Mouse (Mus musculus): ENCODE results near the gene Traf3ip2. TPM values are rescaled to one million over a fixed set of nuclear protein-coding genes. Genes with fewer than 3 reads are reported as not detected.

Traf3ip2 gene
- polyA plus RNA-seq, 1 experiment = 2.9 TPM

DNA sequence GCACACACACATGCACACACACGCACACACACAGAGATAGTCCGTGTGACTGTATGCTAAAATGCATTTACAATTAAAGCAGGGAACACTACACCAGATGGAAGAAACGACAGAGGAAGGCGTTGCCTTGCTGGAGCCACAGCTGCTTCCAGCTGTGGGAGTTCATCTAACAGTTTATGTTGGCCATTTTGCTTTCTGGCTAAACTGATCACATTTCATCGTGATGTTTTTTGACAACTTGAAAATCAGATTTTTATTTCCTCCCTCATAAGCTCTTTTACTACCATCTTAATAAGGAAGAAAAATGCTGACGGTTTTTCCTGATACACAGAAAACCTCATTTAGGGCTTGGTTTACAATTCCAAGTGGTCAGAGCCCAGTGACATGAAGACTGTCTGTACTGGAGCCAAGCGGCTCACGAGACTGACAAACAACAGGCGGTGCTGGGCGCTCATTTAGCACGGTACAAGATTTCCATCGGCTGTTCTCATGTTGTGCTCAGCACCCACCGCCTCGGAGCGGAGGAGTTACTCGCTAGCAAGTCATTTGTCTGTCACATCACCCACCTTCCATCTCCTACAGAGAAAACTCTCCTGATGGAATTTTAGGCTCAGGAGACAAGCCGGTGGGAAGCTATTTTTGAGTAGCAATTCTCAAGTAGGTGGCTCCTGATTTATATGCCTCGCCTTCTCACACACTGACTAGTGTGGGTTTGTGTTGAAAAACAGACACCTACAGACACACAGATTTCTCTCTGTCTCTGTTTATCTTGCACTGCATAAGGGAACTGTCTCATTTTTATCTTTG is 17.2 kb downstream of the Traf3ip2 start:
- Histone ChIP-seq H3K79me2 (ENCODE audit: control insufficient read depth, insufficient read depth) (no peaks in the 10 kb centered on the region), H3K27me3 (ENCODE audit: control insufficient read depth, insufficient read depth, insufficient read length) (no peaks in the 10 kb centered on the region), H3ac (ENCODE audit: control insufficient read depth, insufficient read length, low read depth) (no peak overlapping the region), H3K36me3 (ENCODE audit: control insufficient read depth, insufficient read depth) (peaks cover 4% of the 10 kb centered on the region), H3K79me3 (ENCODE audit: low read depth) (no peaks in the 10 kb centered on the region), H3K4me3 (ENCODE audit: insufficient read depth, poor library complexity, severe bottlenecking) (no peak overlapping the region)
- TF ChIP-seq CEBPB (IDR thresholded peaks at IDR 0.05; ENCODE audit: low read depth) (no peak), USF1 (IDR thresholded peaks at IDR 0.05; ENCODE audit: low read depth) (no peak), MYOD1 (IDR thresholded peaks at IDR 0.05; ENCODE audit: control insufficient read depth, insufficient read length, low read depth) (no peak), CTCF (IDR thresholded peaks at IDR 0.05; ENCODE audit: control insufficient read depth, insufficient read depth, insufficient read length) (no peak), MYOG (IDR thresholded peaks at IDR 0.05; ENCODE audit: control insufficient read depth, extremely low read depth, insufficient read length) (no peak), FOSL1 (IDR thresholded peaks at IDR 0.05; ENCODE audit: insufficient read depth, low read length, poor library complexity, severe bottlenecking) (no peak), MAX (IDR thresholded peaks at IDR 0.05) (no peak)

DNA sequence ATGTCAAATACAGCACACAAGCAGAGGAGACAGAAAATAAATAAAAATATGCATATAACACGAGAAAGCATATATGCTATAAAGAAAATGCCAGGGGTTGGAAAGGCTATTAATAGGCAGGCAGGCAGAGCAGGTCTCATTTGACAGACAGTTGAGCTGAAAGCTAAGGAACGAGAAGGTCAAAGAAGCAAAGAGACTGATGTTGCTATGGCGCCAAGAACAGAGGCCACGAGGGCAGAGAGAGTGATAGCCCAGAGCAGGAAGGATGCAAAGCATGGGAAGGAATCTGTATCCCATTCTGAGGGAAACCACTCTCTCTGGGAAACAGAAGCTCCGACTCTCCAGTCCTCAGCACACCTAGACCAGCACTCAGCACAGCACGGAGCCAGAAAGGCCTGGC is 18.1 kb downstream of the Traf3ip2 start:
- no peaks in the 10 kb centered on the region for H3K79me3 ChIP-seq (ENCODE audit: low read depth)
- H3ac ChIP-seq (ENCODE audit: control insufficient read depth, insufficient read length, low read depth) = no peak overlapping the region
- H3K79me2 ChIP-seq (ENCODE audit: control insufficient read depth, insufficient read depth) = no peaks in the 10 kb centered on the region
- peaks cover 4% of the 10 kb centered on the region for H3K36me3 ChIP-seq (ENCODE audit: control insufficient read depth, insufficient read depth)
- H3K27me3 ChIP-seq (ENCODE audit: control insufficient read depth, insufficient read depth, insufficient read length) = no peaks in the 10 kb centered on the region
- no peak overlapping the region for H3K4me3 ChIP-seq (ENCODE audit: insufficient read depth, poor library complexity, severe bottlenecking)
- TF ChIP-seq MYOD1 (IDR thresholded peaks at IDR 0.05; ENCODE audit: control insufficient read depth, insufficient read length, low read depth) (no peak), FOSL1 (IDR thresholded peaks at IDR 0.05; ENCODE audit: insufficient read depth, low read length, poor library complexity, severe bottlenecking) (no peak), MYOG (IDR thresholded peaks at IDR 0.05; ENCODE audit: control insufficient read depth, extremely low read depth, insufficient read length) (no peak), CTCF (IDR thresholded peaks at IDR 0.05; ENCODE audit: control insufficient read depth, insufficient read depth, insufficient read length) (no peak), MAX (IDR thresholded peaks at IDR 0.05) (no peak), CEBPB (IDR thresholded peaks at IDR 0.05; ENCODE audit: low read depth) (no peak), USF1 (IDR thresholded peaks at IDR 0.05; ENCODE audit: low read depth) (no peak)

DNA sequence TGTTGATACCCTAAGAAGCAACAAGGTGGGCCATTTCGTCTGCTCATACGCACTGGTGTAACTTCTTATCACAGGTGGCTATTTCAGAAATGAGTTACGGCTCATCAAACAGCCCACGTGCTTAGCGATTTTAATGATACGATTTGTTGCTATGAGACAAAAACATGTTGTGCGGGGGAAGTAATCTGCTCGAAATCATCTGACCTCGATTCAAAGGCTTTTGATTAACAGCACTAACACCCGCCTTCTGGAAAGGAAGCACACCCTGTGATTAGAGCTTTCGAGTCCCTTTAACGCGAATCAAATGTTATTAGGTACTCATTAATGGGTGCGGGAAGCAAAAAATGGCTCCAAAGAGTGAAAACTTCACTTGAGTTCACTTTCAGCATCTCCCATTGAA is 18.9 kb downstream of the Traf3ip2 start:
- Histone ChIP-seq H3K79me3 (ENCODE audit: low read depth) (no peaks in the 10 kb centered on the region), H3ac (ENCODE audit: control insufficient read depth, insufficient read length, low read depth) (no peak overlapping the region), H3K27me3 (ENCODE audit: control insufficient read depth, insufficient read depth, insufficient read length) (no peaks in the 10 kb centered on the region), H3K36me3 (ENCODE audit: control insufficient read depth, insufficient read depth) (no peaks in the 10 kb centered on the region), H3K79me2 (ENCODE audit: control insufficient read depth, insufficient read depth) (no peaks in the 10 kb centered on the region), H3K4me3 (ENCODE audit: insufficient read depth, poor library complexity, severe bottlenecking) (no peak overlapping the region)
- TF ChIP-seq MYOD1 (IDR thresholded peaks at IDR 0.05; ENCODE audit: control insufficient read depth, insufficient read length, low read depth) (no peak), CTCF (IDR thresholded peaks at IDR 0.05; ENCODE audit: control insufficient read depth, insufficient read depth, insufficient read length) (no peak), MAX (IDR thresholded peaks at IDR 0.05) (no peak), USF1 (IDR thresholded peaks at IDR 0.05; ENCODE audit: low read depth) (no peak), MYOG (IDR thresholded peaks at IDR 0.05; ENCODE audit: control insufficient read depth, extremely low read depth, insufficient read length) (no peak), CEBPB (IDR thresholded peaks at IDR 0.05; ENCODE audit: low read depth) (no peak), FOSL1 (IDR thresholded peaks at IDR 0.05; ENCODE audit: insufficient read depth, low read length, poor library complexity, severe bottlenecking) (no peak)

DNA sequence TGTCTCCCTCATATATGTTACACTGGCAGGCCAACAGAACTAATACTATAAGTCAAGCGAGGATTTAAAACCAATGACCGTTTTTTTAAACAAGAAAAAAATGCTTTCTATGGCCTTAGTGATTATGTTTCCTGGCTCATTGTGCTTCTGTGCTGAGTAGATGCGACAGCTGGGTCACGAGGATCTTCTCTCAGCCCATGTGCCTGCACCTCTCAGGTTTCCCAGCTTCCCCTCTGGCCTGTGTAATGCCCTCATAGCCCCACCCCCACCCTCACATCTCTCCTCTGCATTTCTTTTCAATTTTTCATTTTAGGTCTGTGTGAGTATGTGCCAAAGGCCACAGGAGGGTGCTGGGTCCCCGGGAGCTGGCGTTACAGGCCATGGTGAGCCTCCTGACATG is 20.6 kb downstream of the Traf3ip2 start:
- Histone ChIP-seq H3K79me3 (ENCODE audit: low read depth) (no peaks in the 10 kb centered on the region), H3ac (ENCODE audit: control insufficient read depth, insufficient read length, low read depth) (no peak overlapping the region), H3K79me2 (ENCODE audit: control insufficient read depth, insufficient read depth) (no peaks in the 10 kb centered on the region), H3K36me3 (ENCODE audit: control insufficient read depth, insufficient read depth) (no peaks in the 10 kb centered on the region), H3K27me3 (ENCODE audit: control insufficient read depth, insufficient read depth, insufficient read length) (no peaks in the 10 kb centered on the region), H3K4me3 (ENCODE audit: insufficient read depth, poor library complexity, severe bottlenecking) (no peak overlapping the region)
- TF ChIP-seq FOSL1 (IDR thresholded peaks at IDR 0.05; ENCODE audit: insufficient read depth, low read length, poor library complexity, severe bottlenecking) (no peak), MAX (IDR thresholded peaks at IDR 0.05) (no peak), MYOG (IDR thresholded peaks at IDR 0.05; ENCODE audit: control insufficient read depth, extremely low read depth, insufficient read length) (no peak), USF1 (IDR thresholded peaks at IDR 0.05; ENCODE audit: low read depth) (no peak), CEBPB (IDR thresholded peaks at IDR 0.05; ENCODE audit: low read depth) (no peak), CTCF (IDR thresholded peaks at IDR 0.05; ENCODE audit: control insufficient read depth, insufficient read depth, insufficient read length) (no peak)

DNA sequence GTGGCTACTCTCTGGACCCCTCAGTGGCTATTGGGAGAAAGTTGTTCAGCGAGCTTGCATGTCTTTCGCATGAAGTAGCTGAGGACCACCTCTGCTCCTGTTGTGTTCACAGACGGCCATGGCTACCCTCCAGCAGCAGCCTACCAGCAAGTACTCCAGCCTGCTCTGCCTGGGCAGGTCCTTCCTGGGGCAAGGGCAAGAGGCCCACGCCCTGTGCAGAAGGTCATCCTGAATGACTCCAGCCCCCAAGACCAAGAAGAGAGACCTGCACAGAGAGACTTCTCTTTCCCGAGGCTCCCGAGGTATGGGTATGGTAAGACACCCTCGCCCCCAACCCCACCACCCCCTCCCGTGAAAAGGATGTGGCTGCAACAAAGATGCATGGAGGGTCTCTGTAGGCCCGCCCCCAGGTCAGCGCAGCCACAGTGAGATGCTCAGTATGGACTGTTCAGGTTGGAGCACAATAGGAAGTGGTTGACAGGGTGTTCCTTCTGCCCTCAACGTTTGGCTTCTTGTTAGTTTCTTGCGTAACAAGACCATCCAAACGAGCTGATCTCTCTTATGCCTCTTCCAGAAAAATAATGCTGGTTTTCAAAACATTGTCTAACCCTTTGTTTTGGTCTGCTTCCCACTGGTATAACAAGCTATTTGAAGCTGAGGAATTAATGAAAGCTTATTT is 21.8 kb downstream of the Traf3ip2 start:
- Histone ChIP-seq H3K4me3 (ENCODE audit: insufficient read depth, poor library complexity, severe bottlenecking) (no peak overlapping the region), H3ac (ENCODE audit: control insufficient read depth, insufficient read length, low read depth) (no peak overlapping the region), H3K79me2 (ENCODE audit: control insufficient read depth, insufficient read depth) (no peaks in the 10 kb centered on the region), H3K36me3 (ENCODE audit: control insufficient read depth, insufficient read depth) (no peaks in the 10 kb centered on the region), H3K79me3 (ENCODE audit: low read depth) (no peaks in the 10 kb centered on the region), H3K27me3 (ENCODE audit: control insufficient read depth, insufficient read depth, insufficient read length) (no peaks in the 10 kb centered on the region)
- TF ChIP-seq CEBPB (IDR thresholded peaks at IDR 0.05; ENCODE audit: low read depth) (no peak), FOSL1 (IDR thresholded peaks at IDR 0.05; ENCODE audit: insufficient read depth, low read length, poor library complexity, severe bottlenecking) (no peak), USF1 (IDR thresholded peaks at IDR 0.05; ENCODE audit: low read depth) (no peak), MYOG (IDR thresholded peaks at IDR 0.05; ENCODE audit: control insufficient read depth, extremely low read depth, insufficient read length) (no peak), CTCF (IDR thresholded peaks at IDR 0.05; ENCODE audit: control insufficient read depth, insufficient read depth, insufficient read length) (no peak), MYOD1 (IDR thresholded peaks at IDR 0.05; ENCODE audit: control insufficient read depth, insufficient read length, low read depth) (no peak), MAX (IDR thresholded peaks at IDR 0.05) (no peak)
